Mouse (Mus musculus) heart, adult 2 months (tissue): ENCODE results near the gene Pla1a.

Source experiments
- CTCF ChIP-seq: fragments of 200-600 bp; IDR thresholded peaks from 2 replicates; pipeline ENCODE4 v1.8.1; 2022; ENCODE audit warnings: antibody characterized with exemption, mild to moderate bottlenecking, moderate library complexity
- POLR2A ChIP-seq: fragments of 200-500 bp; IDR thresholded peaks from 2 replicates; pipeline ENCODE4 v1.6.1; 2011; ENCODE audit warnings: mild to moderate bottlenecking, low read depth, low read length, control low read depth; ENCODE audit not compliant: insufficient read depth

DNA sequence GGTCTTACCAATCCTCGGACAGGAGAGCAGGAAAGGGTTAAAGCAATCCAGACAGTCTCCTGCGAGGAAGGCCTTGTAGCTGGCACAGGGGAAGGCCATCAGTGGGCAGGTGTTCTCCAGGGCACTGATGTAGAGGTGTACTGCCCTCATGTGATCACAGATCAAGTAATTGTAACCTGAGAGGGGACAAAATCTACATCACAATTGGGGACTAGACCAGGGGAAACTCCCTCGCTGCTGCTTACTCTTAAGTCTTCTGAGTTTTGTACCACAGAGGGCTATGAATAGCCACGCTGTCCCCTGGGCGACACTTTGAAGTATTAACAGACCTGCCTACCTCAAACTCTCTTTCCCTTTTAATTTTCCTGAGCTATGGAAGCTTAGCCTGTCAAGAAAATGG, 25.4 kb downstream of the Pla1a start:
- no peak for TF ChIP-seq CTCF
- TF ChIP-seq POLR2A = no peak
